Mouse (Mus musculus) neural tube, embryonic 13.5 days (tissue): ENCODE results near the gene Hagh. TPM values are rescaled to one million over a fixed set of nuclear protein-coding genes. Genes with fewer than 3 reads are reported as not detected.

Experiments
- ATAC-seq: fragments of 200-750 bp; cut with Nextera tagmentation; 2 replicates; pipeline ENCODE4 v1.8.0; 2017; ENCODE audit warnings: low read depth, mild to moderate bottlenecking, moderate TSS enrichment, moderate library complexity
- H3K27ac ChIP-seq: fragments of 300-500 bp; sonication (generic); replicated peaks from 2 replicates; pipeline ENCODE4 v1.5.1; 2015; ENCODE audit warnings: moderate library complexity, mild to moderate bottlenecking, inconsistent platforms
- H3K27me3 ChIP-seq: fragments of 300-500 bp; sonication (generic); 2 replicates; pipeline ENCODE4 v1.6.1; 2015; ENCODE audit warnings: mild to moderate bottlenecking, inconsistent platforms
- H3K36me3 ChIP-seq: fragments of 300-500 bp; sonication (generic); 2 replicates; pipeline ENCODE4 v1.6.1; 2015; ENCODE audit warnings: mild to moderate bottlenecking, inconsistent platforms
- H3K4me1 ChIP-seq: fragments of 300-500 bp; sonication (generic); replicated peaks from 2 replicates; pipeline ENCODE4 v1.6.1; 2015; ENCODE audit warnings: inconsistent platforms
- H3K4me2 ChIP-seq: fragments of 300-500 bp; sonication (generic); 2 replicates; pipeline ENCODE4 v1.6.1; 2015; ENCODE audit warnings: inconsistent platforms, mild to moderate bottlenecking, moderate library complexity
- H3K4me3 ChIP-seq: fragments of 300-500 bp; sonication (generic); 2 replicates; pipeline ENCODE4 v1.5.1; 2015; ENCODE audit warnings: mild to moderate bottlenecking, inconsistent platforms
- H3K9ac ChIP-seq: fragments of 300-500 bp; sonication (generic); 2 replicates; pipeline ENCODE4 v1.6.1; 2015; ENCODE audit warnings: moderate library complexity, mild to moderate bottlenecking, inconsistent platforms
- H3K9me3 ChIP-seq: fragments of 300-500 bp; sonication (generic); 2 replicates; pipeline ENCODE4 v1.6.1; 2016; ENCODE audit warnings: inconsistent platforms
- WGBS: fragments of 180-500 bp; shearing (Covaris S2); methylation state at CpG from one replicate; pipeline ENCODE4 v1.1.7; 2015; 5-methylcytosine and 5-hydroxymethylcytosine counted together
- polyA plus RNA-seq: library from polyadenylated mRNA; unstranded; fragments of >200 nt; fragmentation: Nextera tagmentation; extraction: Ambion mirVana; gene quantifications from 2 replicates; pipeline ENCODE4 v1.2.1, GENCODE M21; 2015

Gene Hagh
- polyA plus RNA-seq, 1 experiment from 2014 or later: 59.0 TPM

DNA sequence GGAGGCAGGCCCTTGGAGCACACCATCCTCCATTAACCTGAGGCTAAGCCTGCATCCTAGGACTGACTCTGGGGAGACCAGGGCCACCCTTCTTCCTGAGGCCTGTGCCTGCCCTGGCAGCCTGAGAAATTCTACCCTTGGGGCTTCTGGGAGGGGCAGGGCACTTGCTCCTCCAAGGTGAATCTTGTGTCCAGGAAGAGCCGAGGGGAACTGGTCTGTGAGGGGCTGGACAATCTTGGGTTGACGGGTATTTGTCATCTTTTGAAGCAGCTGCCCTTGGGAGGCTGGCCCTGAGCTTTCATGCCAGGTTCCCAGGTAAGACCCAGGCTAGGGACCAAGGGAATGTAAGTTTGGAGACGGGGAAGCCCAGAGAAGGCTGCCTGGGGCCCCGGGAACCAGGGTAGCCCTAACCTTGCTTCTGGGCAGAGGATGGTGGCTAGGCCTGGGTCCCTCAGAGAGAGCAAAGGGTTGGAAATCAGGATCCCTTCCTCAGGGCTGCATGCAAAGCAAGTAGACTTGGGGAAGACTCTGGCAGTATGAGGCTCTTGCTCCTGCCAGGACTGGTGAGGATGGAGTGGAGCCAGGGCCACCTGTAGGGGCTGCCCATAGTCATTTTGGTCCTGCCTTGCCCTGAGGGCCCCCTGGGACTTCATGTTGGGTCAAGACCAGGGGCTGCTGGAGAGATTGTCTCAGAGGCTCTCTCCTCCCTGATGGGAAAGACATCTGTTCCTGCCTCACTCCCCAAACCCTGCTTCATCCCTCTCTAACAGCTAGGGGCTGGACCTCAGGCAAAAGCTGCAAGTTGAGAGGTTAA is 58.3 kb downstream of the Hagh start:
- Histone ChIP-seq H3K9me3 (no peaks in the 10 kb centered on the region), H3K27ac (no peak overlapping the region), H3K27me3 (no peaks in the 10 kb centered on the region), H3K4me2 (peak overlapping the region; percentile 100), H3K36me3 (peaks cover 67% of the 10 kb centered on the region), H3K9ac (peak overlapping the region; percentile 95), H3K4me1 (peaks cover 47% of the 10 kb centered on the region), H3K4me3 (peak overlapping the region; percentile 85; the same call in 1 of the 2 replicates)
- no peak for ATAC-seq
- 88% methylated on average over 4 of the region's 4 CpGs for WGBS

DNA sequence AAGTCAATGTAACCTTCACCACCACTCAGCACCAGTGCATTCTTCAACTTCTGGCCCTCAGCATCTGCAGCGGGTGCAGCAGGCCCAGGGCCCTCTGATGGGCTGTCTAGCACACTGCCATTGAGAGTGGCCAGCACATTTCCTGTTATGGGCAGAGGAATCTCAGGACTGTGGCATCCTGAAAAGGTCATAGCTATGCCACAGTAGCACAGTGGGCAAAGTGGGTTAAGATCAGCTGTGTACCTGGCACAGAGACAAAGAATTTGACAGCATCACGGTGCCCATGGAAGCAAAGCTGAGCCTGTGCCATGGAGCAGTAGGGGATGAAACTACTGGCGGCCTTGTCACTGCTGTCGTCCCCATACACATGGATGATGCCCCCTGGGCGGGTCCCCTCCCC is 59.2 kb downstream of the Hagh start:
- ATAC-seq: no peak
- Histone ChIP-seq H3K4me2 (no peak overlapping the region), H3K36me3 (peaks cover 72% of the 10 kb centered on the region), H3K9me3 (no peaks in the 10 kb centered on the region), H3K27me3 (no peaks in the 10 kb centered on the region), H3K4me3 (no peak overlapping the region), H3K9ac (no peak overlapping the region), H3K27ac (no peak overlapping the region), H3K4me1 (peaks cover 38% of the 10 kb centered on the region)
- 90% methylated on average over 5 of the region's 5 CpGs for WGBS

DNA sequence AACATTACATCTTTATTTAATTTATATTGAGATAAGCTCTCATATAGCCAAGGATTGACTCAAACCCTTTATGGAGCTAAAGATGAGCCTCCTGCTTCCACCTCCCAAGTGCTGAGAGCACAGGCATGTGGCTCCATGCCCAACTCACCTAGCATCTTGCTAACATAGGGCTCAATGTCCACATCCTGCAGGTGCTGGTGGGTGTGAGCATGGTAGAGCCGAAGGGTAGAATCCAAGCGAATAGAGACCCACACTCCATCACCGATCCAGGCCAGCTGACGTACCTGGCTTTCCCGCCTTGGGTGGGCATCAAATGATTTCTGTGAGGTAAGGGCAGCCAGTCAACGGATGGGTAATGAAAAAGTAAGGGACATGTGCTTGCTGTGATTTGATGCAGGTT is 60.1 kb downstream of the Hagh start:
- peaks cover 33% of the 10 kb centered on the region for H3K4me1 ChIP-seq
- H3K36me3 ChIP-seq: peaks cover 80% of the 10 kb centered on the region
- no peaks in the 10 kb centered on the region for H3K27me3 ChIP-seq
- no peak for ATAC-seq
- 94% methylated on average over 6 of the region's 6 CpGs for WGBS
- no peak overlapping the region for H3K4me3 ChIP-seq
- no peak overlapping the region for H3K4me2 ChIP-seq
- no peak overlapping the region for H3K9ac ChIP-seq
- H3K27ac ChIP-seq: no peak overlapping the region
- no peaks in the 10 kb centered on the region for H3K9me3 ChIP-seq

DNA sequence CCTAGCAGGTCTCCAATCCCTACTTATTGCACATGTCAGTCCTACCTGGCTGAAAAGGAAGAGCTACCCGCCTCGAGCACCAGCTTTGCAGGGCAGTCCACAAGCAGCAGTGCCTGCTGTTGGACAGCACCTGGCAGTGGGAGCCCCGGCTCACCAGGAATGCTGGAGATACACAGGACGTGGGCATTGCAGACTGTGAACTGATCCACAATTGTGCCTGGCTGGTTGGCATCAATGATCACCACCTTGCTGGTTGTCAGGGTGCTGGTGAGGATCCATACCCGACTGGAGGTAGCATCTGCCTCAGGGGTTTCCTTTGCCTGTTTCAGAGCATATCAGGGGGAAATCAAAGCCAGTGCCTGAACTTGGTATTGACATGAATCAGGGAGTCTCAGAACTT is 62.2 kb downstream of the Hagh start:
- Histone ChIP-seq H3K4me1 (peaks cover 15% of the 10 kb centered on the region), H3K36me3 (peaks cover 100% of the 10 kb centered on the region), H3K9ac (no peak overlapping the region), H3K27me3 (no peaks in the 10 kb centered on the region), H3K4me3 (no peak overlapping the region), H3K9me3 (no peaks in the 10 kb centered on the region), H3K4me2 (no peak overlapping the region), H3K27ac (no peak overlapping the region)
- no peak for ATAC-seq
- 95% methylated on average over 5 of the region's 5 CpGs for WGBS

DNA sequence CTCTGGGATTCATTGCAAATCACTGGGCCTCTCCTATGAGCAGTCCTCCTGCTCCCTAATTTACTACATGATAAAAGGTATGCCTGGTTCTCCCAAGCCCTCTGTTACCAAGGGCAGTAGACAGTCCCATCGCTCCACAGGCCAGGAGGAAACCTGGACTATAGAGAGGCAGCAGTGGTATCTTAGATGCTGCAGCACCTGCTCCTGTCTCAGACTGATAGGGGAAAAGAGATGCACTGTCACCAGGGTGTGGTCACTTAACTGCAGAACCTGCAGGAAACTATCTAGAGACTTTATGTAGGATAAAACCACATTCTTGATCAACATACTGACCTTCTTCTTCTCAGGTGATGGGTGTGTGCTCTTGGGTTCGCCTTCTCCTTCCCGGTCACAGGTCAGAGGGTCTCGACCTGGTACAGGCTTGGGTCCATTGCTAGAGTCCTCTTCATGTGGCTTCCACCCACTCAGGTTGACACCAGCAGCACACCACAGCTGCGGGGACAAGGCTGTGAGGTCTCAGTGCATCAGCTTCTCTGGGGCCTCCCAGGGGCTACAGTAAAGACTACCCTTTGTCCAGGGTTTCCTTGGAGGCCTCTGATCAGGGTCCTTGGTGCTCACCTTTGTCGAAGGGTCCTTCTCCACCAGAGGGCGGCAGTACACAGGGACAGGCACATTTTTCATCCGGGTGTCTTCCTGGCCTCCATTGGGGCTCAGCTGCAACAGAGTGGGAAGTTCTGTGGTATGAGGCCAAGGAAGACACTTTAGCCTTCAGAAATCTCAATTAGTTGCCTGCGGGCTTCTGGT is 62.9 kb downstream of the Hagh start:
- no peak for ATAC-seq
- Histone ChIP-seq H3K27me3 (no peaks in the 10 kb centered on the region), H3K36me3 (peaks cover 100% of the 10 kb centered on the region), H3K9me3 (no peaks in the 10 kb centered on the region), H3K4me3 (no peak overlapping the region), H3K9ac (no peak overlapping the region), H3K27ac (no peak overlapping the region), H3K4me2 (no peak overlapping the region), H3K4me1 (peaks cover 8% of the 10 kb centered on the region)
- 69% methylated on average over 9 of the region's 9 CpGs for WGBS

DNA sequence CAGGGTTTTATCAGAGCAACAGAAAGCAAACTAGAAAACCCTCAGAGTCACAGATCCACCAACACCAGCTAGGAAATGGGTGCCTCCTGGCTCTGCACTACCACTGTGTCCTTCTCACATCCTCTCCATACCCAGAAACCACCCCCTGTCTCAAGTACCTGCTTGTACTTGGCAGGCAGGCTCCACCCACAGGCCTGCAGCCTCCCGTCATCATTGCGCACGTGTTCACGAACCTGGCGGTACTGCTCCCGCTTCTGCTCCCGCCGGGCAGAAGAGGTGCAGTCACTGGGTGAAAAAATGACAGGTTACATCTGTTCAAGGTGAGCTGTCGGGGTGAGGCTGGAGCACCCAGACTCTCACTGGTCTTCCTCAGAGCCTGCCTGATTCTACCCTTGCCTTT is 63.8 kb downstream of the Hagh start:
- no peak for ATAC-seq
- no peak overlapping the region for H3K27ac ChIP-seq
- no peak overlapping the region for H3K4me2 ChIP-seq
- peaks cover 100% of the 10 kb centered on the region for H3K36me3 ChIP-seq
- H3K9me3 ChIP-seq: no peaks in the 10 kb centered on the region
- H3K9ac ChIP-seq: no peak overlapping the region
- H3K4me3 ChIP-seq: no peak overlapping the region
- WGBS: 97% methylated on average over 9 of the region's 9 CpGs
- H3K27me3 ChIP-seq: no peaks in the 10 kb centered on the region
- H3K4me1 ChIP-seq: no peaks in the 10 kb centered on the region

DNA sequence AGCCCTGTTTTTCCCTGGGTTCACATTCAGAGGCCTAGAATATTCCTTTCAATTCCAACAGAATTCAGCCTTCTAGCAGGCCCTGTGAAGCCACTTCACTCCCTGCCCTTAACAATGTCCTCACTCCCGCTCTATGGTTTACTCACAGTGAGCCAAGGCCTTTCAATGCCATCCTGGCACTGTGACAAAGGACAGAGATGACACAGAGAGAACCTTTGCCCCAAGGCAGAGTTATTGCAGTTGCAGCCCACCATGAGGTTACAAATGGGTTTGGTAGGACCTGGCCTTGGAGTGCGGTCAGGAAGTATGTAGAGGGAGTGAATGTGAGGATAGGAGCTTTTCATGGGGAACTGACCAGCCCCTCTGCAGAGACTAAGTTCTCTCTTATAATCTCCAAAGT is 67.6 kb downstream of the Hagh start:
- Histone ChIP-seq H3K27ac (no peak overlapping the region), H3K9ac (no peak overlapping the region), H3K4me2 (no peak overlapping the region), H3K9me3 (no peaks in the 10 kb centered on the region), H3K36me3 (peaks cover 100% of the 10 kb centered on the region), H3K27me3 (no peaks in the 10 kb centered on the region), H3K4me1 (no peaks in the 10 kb centered on the region), H3K4me3 (no peak overlapping the region)
- no peak for ATAC-seq
- WGBS: 96% methylated on average over 2 of the region's 2 CpGs

DNA sequence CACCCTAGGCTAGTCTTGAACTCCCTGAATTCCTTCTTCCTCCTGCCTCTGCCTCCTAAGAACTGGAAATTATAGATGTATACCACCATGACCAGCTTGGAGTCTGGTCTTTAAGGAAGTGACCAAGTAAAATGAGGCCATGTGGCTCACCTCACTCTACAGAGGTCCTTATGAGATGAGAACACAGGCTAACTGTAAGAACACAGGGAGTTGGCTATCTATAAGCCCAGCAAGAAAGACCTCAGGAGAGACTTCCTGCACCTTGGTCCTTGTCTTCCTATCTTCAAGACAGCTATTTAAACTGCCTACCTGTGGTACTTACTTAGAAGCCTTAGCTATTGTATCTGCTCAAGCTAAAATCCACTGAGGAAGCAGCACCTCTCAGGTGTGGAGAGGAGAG is 74.0 kb downstream of the Hagh start:
- Histone ChIP-seq H3K27ac (no peak overlapping the region), H3K36me3 (peaks cover 98% of the 10 kb centered on the region), H3K4me2 (no peak overlapping the region), H3K9ac (no peak overlapping the region), H3K27me3 (no peaks in the 10 kb centered on the region), H3K9me3 (no peaks in the 10 kb centered on the region), H3K4me3 (no peak overlapping the region), H3K4me1 (no peaks in the 10 kb centered on the region)
- ATAC-seq: no peak

Other genes starting within 250 kb of the Hagh start
- gene Tsc2, start 207.5 kb upstream of the Hagh start, polyA plus RNA-seq: 62.5 and 73.0 TPM in 2 replicates
- gene Nthl1, start 207.5 kb upstream of the Hagh start, polyA plus RNA-seq: 7.4 and 9.7 TPM in 2 replicates
- gene Slc9a3r2, start 189.8 kb upstream of the Hagh start, polyA plus RNA-seq: 35.4 and 42.6 TPM in 2 replicates
- not detected in 2 replicates for gene Npw, start 181.7 kb upstream of the Hagh start, polyA plus RNA-seq
- 20.9 and 22.2 TPM in 2 replicates for gene Zfp598, start 170.5 kb upstream of the Hagh start, polyA plus RNA-seq
- gene Syngr3, start 150.2 kb upstream of the Hagh start, polyA plus RNA-seq: 94.2 and 114 TPM in 2 replicates
- 34.3 and 39.6 TPM in 2 replicates for gene Gfer, start 144.0 kb upstream of the Hagh start, polyA plus RNA-seq
- gene Noxo1, start 143.9 kb upstream of the Hagh start, polyA plus RNA-seq: 1.1 and 1.5 TPM in 2 replicates
- gene Tbl3, start 132.5 kb upstream of the Hagh start, polyA plus RNA-seq: 58.4 and 64.0 TPM in 2 replicates
- gene Rnf151, start 122.1 kb upstream of the Hagh start, polyA plus RNA-seq: 0.18 TPM in 1 of 2 replicates, not detected in the other
- gene Rps2, start 122.0 kb upstream of the Hagh start, polyA plus RNA-seq: 759 and 773 TPM in 2 replicates
- gene Ndufb10, start 115.7 kb upstream of the Hagh start, polyA plus RNA-seq: 261 and 273 TPM in 2 replicates
- not detected in 2 replicates for gene Rpl3l, start 112.3 kb upstream of the Hagh start, polyA plus RNA-seq
- 26.5 and 29.4 TPM in 2 replicates for gene Msrb1, start 103.5 kb upstream of the Hagh start, polyA plus RNA-seq
- gene Hs3st6, start 87.2 kb upstream of the Hagh start, polyA plus RNA-seq: 0.39 and 0.59 TPM in 2 replicates
- gene Meiob, start 35.9 kb upstream of the Hagh start, polyA plus RNA-seq: not detected in 2 replicates
- 21.1 and 22.3 TPM in 2 replicates for gene Fahd1, start 10.2 kb downstream of the Hagh start, polyA plus RNA-seq
- 0.39 TPM in 1 of 2 replicates, not detected in the other for gene Igfals, start 25.9 kb downstream of the Hagh start, polyA plus RNA-seq
- 63.5 and 76.1 TPM in 2 replicates for gene Nubp2, start 46.2 kb downstream of the Hagh start, polyA plus RNA-seq
- 64.6 and 74.2 TPM in 2 replicates for gene Spsb3, start 46.5 kb downstream of the Hagh start, polyA plus RNA-seq
- 32.7 and 36.3 TPM in 2 replicates for gene Eme2, start 54.9 kb downstream of the Hagh start, polyA plus RNA-seq
- 71.1 and 85.7 TPM in 2 replicates for gene Mrps34, start 55.0 kb downstream of the Hagh start, polyA plus RNA-seq
- 86.0 and 89.0 TPM in 2 replicates for gene Nme3, start 56.4 kb downstream of the Hagh start, polyA plus RNA-seq
- 82.2 and 85.8 TPM in 2 replicates for gene Mapk8ip3, start 96.8 kb downstream of the Hagh start, polyA plus RNA-seq
- 100 and 110 TPM in 2 replicates for gene Jpt2, start 120.5 kb downstream of the Hagh start, polyA plus RNA-seq
- gene Cramp1l, start 175.6 kb downstream of the Hagh start, polyA plus RNA-seq: 7.0 and 7.3 TPM in 2 replicates
- 17.8 and 19.2 TPM in 2 replicates for gene Ift140, start 175.9 kb downstream of the Hagh start, polyA plus RNA-seq
- 9.0 and 10.8 TPM in 2 replicates for gene Tmem204, start 243.4 kb downstream of the Hagh start, polyA plus RNA-seq